Mouse (Mus musculus): ENCODE data around the gene Pitpnm2. TPM values are rescaled to one million over a fixed set of nuclear protein-coding genes. Genes with fewer than 3 reads are reported as not detected.

Pitpnm2 gene
- total and polyA plus RNA-seq, 3 experiments = 7.0 to 22.2 TPM; not detected in 1

- Histone ChIP-seq H3K4me3 (ENCODE audit: control insufficient read depth in 1 of 2, insufficient read depth in 1 of 2, low read depth in 2 of 2, low read length in 2 of 2) (no peak overlapping the region), H3K27me3 (ENCODE audit: control insufficient read depth in 1 of 2, insufficient read depth in 2 of 2, low read length in 2 of 2) (no peaks in the 10 kb centered on the region), H3K9ac (ENCODE audit: control insufficient read depth, low read depth, low read length, poor library complexity, severe bottlenecking) (no peak overlapping the region), H3K36me3 (ENCODE audit: control insufficient read depth in 1 of 2, insufficient read depth in 2 of 2, low read length in 2 of 2) (no peaks in the 10 kb centered on the region; a peak in 1 of 4 replicates), H3K9me3 (replicated peaks; ENCODE audit: insufficient read depth, low read length) (no peaks in the 10 kb centered on the region), H3K27ac (ENCODE audit: control insufficient read depth, low read depth, low read length) (no peak overlapping the region), H3K4me1 (ENCODE audit: control insufficient read depth in 1 of 2, insufficient read depth in 2 of 2, low read length in 2 of 2) (no peaks in the 10 kb centered on the region), H3K79me2 (ENCODE audit: control insufficient read depth, insufficient read depth, low read length, poor library complexity) (no peaks in the 10 kb centered on the region; the same call in 1 of the 2 replicates)
- peak; percentile 60 for DNase-seq (ENCODE audit: low read depth, low spot score)
- no peak for TF ChIP-seq NELFE (IDR thresholded peaks at IDR 0.05; ENCODE audit: low read depth, low read length)
- TF ChIP-seq MAZ (IDR thresholded peaks at IDR 0.05; ENCODE audit: low read depth, low read length) = 0 out of 2 replicates have a peak, but pooled peaks have one; percentile 43
- TF ChIP-seq MYC (IDR thresholded peaks at IDR 0.05; ENCODE audit: low read depth, low read length) = no peak
- no peak for TF ChIP-seq NRF1 (IDR thresholded peaks at IDR 0.05; ENCODE audit: insufficient read depth, low read depth, low read length, poor library complexity, severe bottlenecking)
- TF ChIP-seq MYB (IDR thresholded peaks at IDR 0.05; ENCODE audit: low read depth, low read length) = 0 out of 2 replicates have a peak, but pooled peaks have one; percentile 34
- no peak for TF ChIP-seq MAFK (IDR thresholded peaks at IDR 0.05; ENCODE audit: borderline replicate concordance, low read depth, low read length)
- no peak for TF ChIP-seq UBTF (IDR thresholded peaks at IDR 0.05; ENCODE audit: borderline replicate concordance, insufficient read depth, low read depth, low read length)
- no peak for TF ChIP-seq TBP (IDR thresholded peaks at IDR 0.05; ENCODE audit: low read depth, low read length)
- no peak for TF ChIP-seq MAX (IDR thresholded peaks at IDR 0.05; ENCODE audit: low read length)
- TF ChIP-seq ZKSCAN1 (IDR thresholded peaks at IDR 0.05; ENCODE audit: low read depth, low read length) = no peak
- no peak for TF ChIP-seq KAT2A (conservative IDR thresholded peaks at IDR 0.05; ENCODE audit: low read depth, low read length)
- no peak for TF ChIP-seq RCOR1 (IDR thresholded peaks at IDR 0.05; ENCODE audit: low read depth, low read length)
- TF ChIP-seq E2F4 (IDR thresholded peaks at IDR 0.05; ENCODE audit: borderline replicate concordance, low read depth, low read length) = peak; percentile 48; the same call in 1 of the 2 replicates
- TF ChIP-seq CHD1 (IDR thresholded peaks at IDR 0.05; ENCODE audit: low read depth, low read length) = no peak
- TF ChIP-seq TAL1 (IDR thresholded peaks at IDR 0.05; ENCODE audit: low read length) = no peak
- no peak for TF ChIP-seq BHLHE40 (IDR thresholded peaks at IDR 0.05; ENCODE audit: borderline replicate concordance, low read depth, low read length)
- TF ChIP-seq CTCF (IDR thresholded peaks at IDR 0.05 in 2 of 3, conservative IDR thresholded peaks at IDR 0.05 in 1 of 3; ENCODE audit: control insufficient read depth in 1 of 3, insufficient read depth in 1 of 3, low read depth in 2 of 3, low read length in 3 of 3, poor library complexity in 1 of 3, severe bottlenecking in 1 of 3) = no peak
- TF ChIP-seq ZC3H11A (IDR thresholded peaks at IDR 0.05; ENCODE audit: low read depth, low read length) = no peak
- TF ChIP-seq USF1 (IDR thresholded peaks at IDR 0.05; ENCODE audit: low read depth, low read length) = 0 out of 2 replicates have a peak, but pooled peaks have one; percentile 24
- TF ChIP-seq HCFC1 (IDR thresholded peaks at IDR 0.05; ENCODE audit: low read depth, low read length) = no peak
- peak; percentile 89 for TF ChIP-seq POLR2AphosphoS5 (IDR thresholded peaks at IDR 0.05; ENCODE audit: borderline replicate concordance, low read depth, low read length)
- TF ChIP-seq GATA1 (IDR thresholded peaks at IDR 0.05; ENCODE audit: low read depth, low read length) = no peak
- peak; percentile 95 for TF ChIP-seq POLR2AphosphoS2 (IDR thresholded peaks at IDR 0.05; ENCODE audit: low read length)
- TF ChIP-seq CHD2 (IDR thresholded peaks at IDR 0.05; ENCODE audit: low read length) = peak; percentile 7; the same call in 1 of the 2 replicates
- TF ChIP-seq SMC3 (IDR thresholded peaks at IDR 0.05; ENCODE audit: low read depth, low read length) = no peak
- TF ChIP-seq TCF12 (IDR thresholded peaks at IDR 0.05; ENCODE audit: low read depth, low read length) = no peak
- TF ChIP-seq ZNF384 (IDR thresholded peaks at IDR 0.05; ENCODE audit: low read depth, low read length) = no peak
- no peak for TF ChIP-seq EP300 (IDR thresholded peaks at IDR 0.05; ENCODE audit: low read depth in 1 of 2, low read length in 2 of 2)
- no peak for TF ChIP-seq MEF2A (IDR thresholded peaks at IDR 0.05; ENCODE audit: extremely low read depth, insufficient replicate concordance, low read depth, low read length, poor library complexity, severe bottlenecking)
- TF ChIP-seq RAD21 (IDR thresholded peaks at IDR 0.05; ENCODE audit: low read depth, low read length) = no peak
- 0 out of 4 replicates have a peak, but pooled peaks of 1 of the 2 experiments have one; percentile 31 for TF ChIP-seq POLR2A (IDR thresholded peaks at IDR 0.05; ENCODE audit: control insufficient read depth in 1 of 2, insufficient read depth in 1 of 2, low read depth in 1 of 2, low read length in 2 of 2, poor library complexity in 1 of 2)
- TF ChIP-seq GABPA (IDR thresholded peaks at IDR 0.05; ENCODE audit: low read depth, low read length) = no peak
- no peak for TF ChIP-seq SIN3A (IDR thresholded peaks at IDR 0.05; ENCODE audit: low read length)
- no peak for TF ChIP-seq ELF1 (IDR thresholded peaks at IDR 0.05; ENCODE audit: low read depth, low read length)
- TF ChIP-seq MXI1 (IDR thresholded peaks at IDR 0.05; ENCODE audit: low read depth, low read length) = 0 out of 2 replicates have a peak, but pooled peaks have one; percentile 21
Observed at GRCm38 (mm10) chr5:124100128-124101044, 149.2 kb downstream of the Pitpnm2 start.

Data from MEL (cell line).